ENCODE assay signal across 20 mouse cellular contexts in the genomic region with DNA sequence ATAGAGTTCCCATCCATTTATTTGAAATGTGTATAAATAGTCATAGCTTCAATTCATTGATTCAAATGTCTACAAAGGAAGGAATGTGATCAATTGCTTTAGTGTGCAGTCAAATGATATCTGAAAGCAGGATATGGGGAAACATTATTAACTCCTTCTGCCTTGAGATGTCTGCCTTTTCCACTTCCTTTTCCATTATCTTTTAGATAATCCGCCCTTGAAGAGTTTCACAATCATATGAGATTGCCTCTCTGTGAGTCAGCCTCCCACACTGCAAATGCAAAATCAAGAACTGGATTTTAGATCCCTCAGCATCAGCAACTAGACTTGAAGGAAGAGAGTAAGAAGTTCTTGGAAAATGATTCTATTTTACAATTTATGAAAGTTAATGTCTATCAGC.
A peak's percentile ranks its signal among the peaks of the same experiment; 100 is the strongest.
DNase-seq lines count a peak whose midpoint lies in the region; ATAC-seq lines count a peak whose summit lies in the region.
"Had no signal": no experiment of that assay in that cellular context is flagged by ENCODE, and none has a peak within 500 bp of the region (broad histone marks: within the 10 kb centered on the region; RNA-seq: fewer than 3 reads in every experiment).

No protein-coding gene starts in this region.

- WGBS in midbrain, embryonic 11.5 days, result 76% methylated on average over 1 of the region's 1 CpGs
- WGBS in midbrain, embryonic 10.5 days, result 85% methylated on average over 1 of the region's 1 CpGs

- H3K27me3 ChIP-seq in midbrain, embryonic 11.5 days (ENCODE audit: control insufficient read depth, insufficient read depth, low read length), result no peaks in the 10 kb centered on the region
- H3K27me3 ChIP-seq in midbrain, embryonic 10.5 days (ENCODE audit: low read depth, poor library complexity, severe bottlenecking), result no peaks in the 10 kb centered on the region
- H3K27me3 ChIP-seq: CH12.LX; forebrain, embryonic 13.5 days; heart, embryonic 15.5 days; hindbrain, embryonic 13.5 days had no signal

- H3K4me2 ChIP-seq in midbrain, embryonic 11.5 days, result no peak overlapping the region
- H3K4me2 ChIP-seq: forebrain, embryonic 13.5 days; heart, embryonic 11.5 days; heart, embryonic 15.5 days; hindbrain, embryonic 13.5 days had no signal

- H3K4me3 ChIP-seq in midbrain, embryonic 11.5 days (ENCODE audit: low read depth, low read length), result no peak overlapping the region
- no peak overlapping the region for H3K4me3 ChIP-seq in midbrain, embryonic 10.5 days
- H3K4me3 ChIP-seq: forebrain, embryonic 13.5 days; heart, adult 2 months; heart, embryonic 15.5 days; hindbrain, embryonic 13.5 days had no signal

- DNase-seq in adrenal gland, postnatal 36 days, result peak; percentile 1 to 2
- no peak for DNase-seq in adrenal gland, adult 18-20 months (ENCODE audit: low spot score in 2 of 2)
- peak; percentile 64 for DNase-seq in midbrain, embryonic 11.5 days (ENCODE audit: low spot score, missing footprints)
- no peak for DNase-seq in midbrain, embryonic 10.5 days (ENCODE audit: low spot score)
- DNase-seq in ovary, postnatal 10 days (ENCODE audit: low spot score), result no peak
- DNase-seq in gastrocnemius, postnatal 25 days, result no peak
- DNase-seq: adrenal gland, adult 8-10 months; cerebellum, adult 18-20 months; cerebellum, adult 9-11 months; cerebellum, postnatal 36 days; forebrain, postnatal 0 days; heart, adult 2 months; heart, postnatal 14 days had no signal

- no peaks in the 10 kb centered on the region for H3K9me3 ChIP-seq in midbrain, embryonic 11.5 days (ENCODE audit: control insufficient read depth, low read length)
- no peaks in the 10 kb centered on the region for H3K9me3 ChIP-seq in midbrain, embryonic 10.5 days (replicated peaks)
- H3K9me3 ChIP-seq: forebrain, embryonic 13.5 days; heart, embryonic 15.5 days; hindbrain, embryonic 13.5 days had no signal

- H3K27ac ChIP-seq in midbrain, embryonic 11.5 days (ENCODE audit: low read depth, low read length), result no peak overlapping the region
- H3K27ac ChIP-seq in midbrain, embryonic 10.5 days (replicated peaks), result no peak overlapping the region
- H3K27ac ChIP-seq: forebrain, embryonic 13.5 days; heart, adult 2 months; heart, embryonic 15.5 days; hindbrain, embryonic 13.5 days; hindbrain, postnatal 0 days had no signal

- ATAC-seq in midbrain, embryonic 11.5 days (ENCODE audit: low FRiP score), result no peak
- ATAC-seq in megakaryocyte progenitor cell, adult 5-6 weeks (replicated peaks; ENCODE audit: poor library complexity), result peak; percentile 34; the same call in 1 of the 2 replicates
- ATAC-seq: forebrain, embryonic 13.5 days; forebrain, postnatal 0 days; hindbrain, postnatal 0 days had no signal

- no peak overlapping the region for H3K9ac ChIP-seq in midbrain, embryonic 11.5 days (ENCODE audit: low read length)
- H3K9ac ChIP-seq: forebrain, embryonic 13.5 days; forebrain, postnatal 0 days; heart, embryonic 15.5 days; hindbrain, embryonic 13.5 days had no signal

- no peaks in the 10 kb centered on the region for H3K4me1 ChIP-seq in midbrain, embryonic 11.5 days (ENCODE audit: control insufficient read depth, insufficient read depth, low read length)
- H3K4me1 ChIP-seq in midbrain, embryonic 10.5 days, result no peaks in the 10 kb centered on the region
- H3K4me1 ChIP-seq: forebrain, embryonic 13.5 days; heart, embryonic 15.5 days; hindbrain, embryonic 13.5 days had no signal

- no peaks in the 10 kb centered on the region for H3K36me3 ChIP-seq in midbrain, embryonic 11.5 days (ENCODE audit: control insufficient read depth, insufficient read depth, low read length)
- H3K36me3 ChIP-seq in midbrain, embryonic 10.5 days, result no peaks in the 10 kb centered on the region
- H3K36me3 ChIP-seq: heart, embryonic 15.5 days; hindbrain, embryonic 13.5 days had no signal

Comparison
In these comparisons a context has a peak if more than half of its experiments do, and no peak if none do; other contexts are left out.
1. DNase-seq: peak in adrenal gland, postnatal 36 days (2 of 2) and midbrain, embryonic 11.5 days (single experiment); none in adrenal gland, adult 18-20 months (0 of 2), midbrain, embryonic 10.5 days (single experiment), ovary, postnatal 10 days (single experiment) and gastrocnemius, postnatal 25 days (single experiment).